Mouse (Mus musculus): Measurements from ENCODE around the gene Cnih4. TPM values are rescaled to one million over a fixed set of nuclear protein-coding genes. Genes with fewer than 3 reads are reported as not detected.

The Cnih4 gene
- polyA plus RNA-seq, 1 experiment from 2014 or later, result 79.4 TPM

- no peak for ATAC-seq (ENCODE audit: insufficient number of reproducible peaks, insufficient read depth, low FRiP score, low TSS enrichment)
- H3K9me3 ChIP-seq, result no peaks in the 10 kb centered on the region
- H3K36me3 ChIP-seq, result peaks cover 7% of the 10 kb centered on the region; the same call in 1 of the 2 replicates
- no peak overlapping the region for H3K4me2 ChIP-seq (replicated peaks)
- no peaks in the 10 kb centered on the region for H3K27me3 ChIP-seq
- H3K27ac ChIP-seq, result no peak overlapping the region
- H3K9ac ChIP-seq, result no peak overlapping the region
- H3K4me1 ChIP-seq, result peaks cover 19% of the 10 kb centered on the region
- no peak overlapping the region for H3K4me3 ChIP-seq
- WGBS, result 79% methylated on average over 3 of the region's 3 CpGs
These were observed 5.0 kb downstream of the Cnih4 start for GRCm38 (mm10) chr1:181149373-181150017.

GRCm38 (mm10) chr1:181150431-181150826 lies 5.9 kb downstream of the Cnih4 start:
- 0 out of 2 replicates have a peak overlapping the region, but pooled peaks have one; percentile 70 for H3K4me2 ChIP-seq (replicated peaks)
- peaks cover 14% of the 10 kb centered on the region; the same call in 1 of the 2 replicates for H3K36me3 ChIP-seq
- H3K27me3 ChIP-seq, result no peaks in the 10 kb centered on the region
- no peak overlapping the region for H3K9ac ChIP-seq
- peaks cover 14% of the 10 kb centered on the region for H3K4me1 ChIP-seq
- 65% methylated on average over 3 of the region's 3 CpGs for WGBS
- no peak for ATAC-seq (ENCODE audit: insufficient number of reproducible peaks, insufficient read depth, low FRiP score, low TSS enrichment)
- no peak overlapping the region; the same call in 1 of the 2 replicates for H3K4me3 ChIP-seq
- no peak overlapping the region for H3K27ac ChIP-seq
- no peaks in the 10 kb centered on the region for H3K9me3 ChIP-seq

- no peaks in the 10 kb centered on the region for H3K9me3 ChIP-seq
- H3K36me3 ChIP-seq, result peaks cover 19% of the 10 kb centered on the region; the same call in 1 of the 2 replicates
- H3K4me1 ChIP-seq, result peaks cover 12% of the 10 kb centered on the region
- peak overlapping the region; percentile 75 for H3K4me3 ChIP-seq
- peak; percentile 85 for ATAC-seq (ENCODE audit: insufficient number of reproducible peaks, insufficient read depth, low FRiP score, low TSS enrichment)
- peak overlapping the region; percentile 89 for H3K27ac ChIP-seq
- H3K4me2 ChIP-seq (replicated peaks), result peak overlapping the region; percentile 70
- H3K9ac ChIP-seq, result peak overlapping the region; percentile 97
- H3K27me3 ChIP-seq, result no peaks in the 10 kb centered on the region
- WGBS, result under 1% methylated on average over 58 of the region's 59 CpGs
These were observed 6.5 kb downstream of the Cnih4 start for GRCm38 (mm10) chr1:181150827-181151534.

- Histone ChIP-seq H3K4me1 (peaks cover 12% of the 10 kb centered on the region), H3K9me3 (no peaks in the 10 kb centered on the region), H3K27me3 (no peaks in the 10 kb centered on the region), H3K36me3 (peaks cover 21% of the 10 kb centered on the region; the same call in 1 of the 2 replicates), H3K4me2 (replicated peaks) (peak overlapping the region; percentile 70), H3K9ac (peak overlapping the region; percentile 97), H3K27ac (no peak overlapping the region), H3K4me3 (peak overlapping the region; percentile 75)
- WGBS, result 26% methylated on average over 5 of the region's 5 CpGs
- ATAC-seq (ENCODE audit: insufficient number of reproducible peaks, insufficient read depth, low FRiP score, low TSS enrichment), result 0 out of 2 replicates have a peak, but pooled peaks have one; percentile 13
These were observed 7.0 kb downstream of the Cnih4 start for GRCm38 (mm10) chr1:181151541-181151940.

- no peak overlapping the region for H3K27ac ChIP-seq
- H3K4me2 ChIP-seq (replicated peaks), result no peak overlapping the region
- 71% methylated on average over 2 of the region's 2 CpGs for WGBS
- ATAC-seq (ENCODE audit: insufficient number of reproducible peaks, insufficient read depth, low FRiP score, low TSS enrichment), result no peak
- H3K4me3 ChIP-seq, result no peak overlapping the region
- H3K4me1 ChIP-seq, result no peaks in the 10 kb centered on the region
- H3K36me3 ChIP-seq, result peaks cover 53% of the 10 kb centered on the region
- no peaks in the 10 kb centered on the region for H3K9me3 ChIP-seq
- H3K27me3 ChIP-seq, result no peaks in the 10 kb centered on the region
- H3K9ac ChIP-seq, result no peak overlapping the region
These were observed 23.3 kb downstream of the Cnih4 start for GRCm38 (mm10) chr1:181167816-181168215.

GRCm38 (mm10) chr1:181168377-181168776 lies 23.9 kb downstream of the Cnih4 start:
- Histone ChIP-seq H3K4me3 (no peak overlapping the region), H3K4me1 (no peaks in the 10 kb centered on the region), H3K36me3 (peaks cover 47% of the 10 kb centered on the region), H3K9me3 (no peaks in the 10 kb centered on the region), H3K27me3 (no peaks in the 10 kb centered on the region), H3K27ac (no peak overlapping the region), H3K4me2 (replicated peaks) (no peak overlapping the region), H3K9ac (no peak overlapping the region)
- ATAC-seq (ENCODE audit: insufficient number of reproducible peaks, insufficient read depth, low FRiP score, low TSS enrichment), result no peak
- WGBS, result 73% methylated on average over 3 of the region's 3 CpGs

- Histone ChIP-seq H3K9ac (no peak overlapping the region), H3K4me3 (no peak overlapping the region), H3K27ac (no peak overlapping the region), H3K9me3 (no peaks in the 10 kb centered on the region), H3K4me2 (replicated peaks) (no peak overlapping the region), H3K27me3 (no peaks in the 10 kb centered on the region), H3K4me1 (no peaks in the 10 kb centered on the region), H3K36me3 (peaks cover 35% of the 10 kb centered on the region)
- 84% methylated on average over 8 of the region's 8 CpGs for WGBS
- ATAC-seq (ENCODE audit: insufficient number of reproducible peaks, insufficient read depth, low FRiP score, low TSS enrichment), result no peak
These were observed 25.7 kb downstream of the Cnih4 start for GRCm38 (mm10) chr1:181170210-181170609.

- H3K9ac ChIP-seq, result no peak overlapping the region
- no peak overlapping the region for H3K4me3 ChIP-seq
- no peaks in the 10 kb centered on the region for H3K4me1 ChIP-seq
- H3K4me2 ChIP-seq (replicated peaks), result no peak overlapping the region
- H3K27ac ChIP-seq, result no peak overlapping the region
- peaks cover 75% of the 10 kb centered on the region for H3K36me3 ChIP-seq
- H3K9me3 ChIP-seq, result no peaks in the 10 kb centered on the region
- WGBS, result 91% methylated on average over 4 of the region's 4 CpGs
- no peaks in the 10 kb centered on the region for H3K27me3 ChIP-seq
- no peak for ATAC-seq (ENCODE audit: insufficient number of reproducible peaks, insufficient read depth, low FRiP score, low TSS enrichment)
These were observed 44.4 kb downstream of the Cnih4 start for GRCm38 (mm10) chr1:181188925-181189324.

GRCm38 (mm10) chr1:181199446-181199845 lies 55.0 kb downstream of the Cnih4 start:
- 90% methylated on average over 4 of the region's 4 CpGs for WGBS
- no peaks in the 10 kb centered on the region for H3K4me1 ChIP-seq

DNA sequence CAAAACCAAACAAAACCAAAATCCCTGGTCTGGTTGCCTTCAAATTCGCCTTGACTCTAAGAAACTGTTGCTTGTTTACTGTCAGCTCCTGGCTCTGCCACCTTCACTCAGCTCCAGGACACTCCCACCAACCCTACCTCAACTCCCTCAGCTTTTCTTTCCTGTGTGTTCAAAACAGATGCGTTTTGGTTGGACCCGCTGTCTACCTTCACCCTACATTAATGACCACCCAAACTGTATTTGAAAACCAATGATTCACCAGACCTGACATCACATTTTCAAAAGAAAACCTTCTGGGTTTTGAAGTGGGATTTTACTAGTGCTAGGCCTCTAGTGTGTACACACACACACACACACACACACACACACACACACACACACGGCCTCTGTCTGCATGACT lies 65.7 kb downstream of the Cnih4 start:
- ATAC-seq (ENCODE audit: insufficient number of reproducible peaks, insufficient read depth, low FRiP score, low TSS enrichment), result no peak
- H3K4me2 ChIP-seq (replicated peaks), result peak overlapping the region; percentile 66
- peaks cover 15% of the 10 kb centered on the region for H3K4me1 ChIP-seq
- H3K9me3 ChIP-seq, result no peaks in the 10 kb centered on the region
- no peaks in the 10 kb centered on the region for H3K27me3 ChIP-seq
- peaks cover 9% of the 10 kb centered on the region for H3K36me3 ChIP-seq
- peak overlapping the region; percentile 99 for H3K4me3 ChIP-seq
- H3K9ac ChIP-seq, result peak overlapping the region; percentile 98
- WGBS, result 21% methylated on average over 4 of the region's 4 CpGs
- H3K27ac ChIP-seq, result 0 out of 2 replicates have a peak overlapping the region, but pooled peaks have one; percentile 5

More at GRCm38 (mm10) chr1:181199446-181199845, 55.0 kb downstream of the Cnih4 start:
- Histone ChIP-seq H3K27me3 (no peaks in the 10 kb centered on the region), H3K9ac (no peak overlapping the region), H3K4me3 (no peak overlapping the region), H3K27ac (no peak overlapping the region), H3K36me3 (peaks cover 76% of the 10 kb centered on the region), H3K9me3 (no peaks in the 10 kb centered on the region), H3K4me2 (replicated peaks) (no peak overlapping the region)
- ATAC-seq (ENCODE audit: insufficient number of reproducible peaks, insufficient read depth, low FRiP score, low TSS enrichment), result no peak

DNA sequence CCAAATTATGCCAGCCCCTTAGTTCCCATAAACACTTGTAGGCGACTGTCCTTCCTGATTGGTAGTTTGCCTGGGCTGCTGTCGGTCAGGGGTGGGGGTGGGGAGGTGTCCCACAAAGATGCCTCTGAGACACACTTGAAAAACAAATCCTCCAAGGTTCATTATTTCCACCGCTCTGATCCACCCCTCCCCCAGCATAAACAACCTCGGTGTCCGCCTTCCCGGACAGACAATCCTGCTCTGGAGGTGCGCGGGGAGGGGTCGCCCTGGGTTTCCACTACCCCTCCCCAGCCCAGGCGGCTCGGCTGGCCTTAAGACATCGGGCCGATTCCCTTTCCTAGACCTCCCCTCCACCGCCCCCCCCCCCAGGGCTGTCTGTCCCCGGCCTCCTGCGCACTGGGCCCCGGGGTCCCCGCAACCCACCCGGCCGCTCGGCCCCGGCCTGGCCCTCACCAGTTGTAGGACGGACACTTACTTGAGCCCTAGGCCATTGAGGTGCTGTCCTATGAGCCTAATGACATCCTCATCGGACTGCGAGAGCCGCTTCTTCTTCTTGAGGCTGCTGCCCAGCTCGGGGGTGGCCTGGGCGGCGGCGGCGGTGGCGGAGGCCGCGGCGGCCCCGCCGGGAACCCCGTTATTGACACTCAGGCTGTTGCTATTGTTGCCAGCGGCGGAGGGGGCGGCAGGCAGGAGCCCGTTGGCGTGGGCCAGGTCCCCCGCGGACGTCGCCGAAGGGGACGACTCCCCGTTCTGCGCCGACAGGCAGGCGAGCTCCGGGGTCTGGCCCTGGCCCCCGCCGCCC lies 66.3 kb downstream of the Cnih4 start:
- Histone ChIP-seq H3K4me2 (replicated peaks) (peak overlapping the region; percentile 66), H3K27ac (peak overlapping the region; percentile 97), H3K4me3 (peak overlapping the region; percentile 99), H3K27me3 (no peaks in the 10 kb centered on the region), H3K4me1 (peaks cover 15% of the 10 kb centered on the region), H3K9ac (peak overlapping the region; percentile 98), H3K9me3 (no peaks in the 10 kb centered on the region), H3K36me3 (peaks cover 7% of the 10 kb centered on the region; the same call in 1 of the 2 replicates)
- WGBS, result under 1% methylated on average over 56 of the region's 56 CpGs
- ATAC-seq (ENCODE audit: insufficient number of reproducible peaks, insufficient read depth, low FRiP score, low TSS enrichment), result peak; percentile 23; the same call in 1 of the 2 replicates

Measured in embryonic facial prominence, embryonic 12.5 days (tissue).